Mouse (Mus musculus) lung, adult 2 months (tissue): ENCODE results near the gene Gemin6.

Experiments used
- CTCF ChIP-seq: fragments of 200-500 bp; IDR thresholded peaks from 2 replicates; pipeline ENCODE4 v1.5.1; 2011; ENCODE audit warnings: mild to moderate bottlenecking, low read length, control low read depth; ENCODE audit not compliant: insufficient read depth
- POLR2A ChIP-seq: fragments of 200-500 bp; IDR thresholded peaks from 2 replicates; pipeline ENCODE4 v1.6.1; 2011; ENCODE audit warnings: low read depth, mild to moderate bottlenecking, control low read depth, low read length, borderline replicate concordance; ENCODE audit errors: extremely low read depth

DNA sequence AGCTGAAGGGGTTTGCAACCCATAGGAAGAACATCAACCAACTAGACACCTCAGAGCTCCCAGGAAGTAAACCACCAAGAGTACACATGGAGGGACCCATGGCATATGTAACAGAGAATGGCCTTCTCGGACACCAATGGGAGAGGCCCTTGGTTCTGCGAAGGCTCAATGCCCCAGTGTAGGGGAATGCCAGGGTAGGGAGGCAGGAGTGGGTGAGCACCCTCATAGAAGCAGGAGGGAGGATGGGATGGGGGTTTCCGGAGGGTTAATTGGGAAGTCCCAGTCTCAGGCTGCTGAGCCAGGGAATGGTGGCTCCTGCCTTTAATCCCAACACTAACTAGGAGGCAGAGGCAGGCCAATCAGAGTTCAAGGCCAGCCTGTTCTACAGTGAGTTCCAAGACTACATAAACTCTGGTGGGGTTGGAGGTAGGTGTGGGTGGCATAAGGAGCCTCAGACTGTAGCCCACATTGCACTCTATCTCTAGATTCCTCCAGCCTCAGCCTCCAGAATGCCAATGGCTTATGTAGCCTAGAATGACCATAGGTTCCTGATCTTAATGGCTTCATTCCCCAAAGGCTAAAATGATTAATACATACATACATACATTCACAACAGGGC, 25.0 kb upstream of the Gemin6 start:
- TF ChIP-seq CTCF: no peak
- no peak for TF ChIP-seq POLR2A
